Mouse (Mus musculus): ENCODE measurements at regions not wholly inside any gene's neighbourhood (a gene's known extent, or its start where the extent isn't known, plus 50 kb on each side); places are given as distances from the start of the nearest gene placed in this dataset.

GRCm38 (mm10) chr19:15502315-15502984, 444.7 kb downstream of the Psat1 start:
- TF ChIP-seq POLR2A (IDR thresholded peaks at IDR 0.05; ENCODE audit: insufficient read length, low read depth) = no peak
- TF ChIP-seq MAX (IDR thresholded peaks at IDR 0.05; ENCODE audit: low read depth) = no peak
- TF ChIP-seq MYOG (IDR thresholded peaks at IDR 0.05; ENCODE audit: control insufficient read depth in 1 of 3, insufficient read depth in 1 of 3, insufficient read length in 2 of 3, low read depth in 2 of 3) = no peak
- no peak for TF ChIP-seq MYOD1 (IDR thresholded peaks at IDR 0.05; ENCODE audit: control insufficient read depth in 1 of 3, insufficient read length in 2 of 3, low read depth in 2 of 3)
- no peak for TF ChIP-seq USF1 (IDR thresholded peaks at IDR 0.05; ENCODE audit: low read depth)
- no peak for TF ChIP-seq E2F4 (IDR thresholded peaks at IDR 0.05; ENCODE audit: insufficient read depth)
- TF ChIP-seq TCF3 (IDR thresholded peaks at IDR 0.05; ENCODE audit: insufficient read length, low read depth) = no peak
- no peak for TF ChIP-seq POLR2AphosphoS2 (IDR thresholded peaks at IDR 0.05; ENCODE audit: insufficient read length, low read depth)
- no peak for TF ChIP-seq REST (IDR thresholded peaks at IDR 0.05; ENCODE audit: insufficient read depth, insufficient read length)
